Mouse (Mus musculus): ENCODE data around the gene Lpp. TPM values are rescaled to one million over a fixed set of nuclear protein-coding genes. Genes with fewer than 3 reads are reported as not detected.

Lpp gene
- total and polyA plus RNA-seq, 2 experiments from 2014 or later = 7.9 to 15.9 TPM

DNA sequence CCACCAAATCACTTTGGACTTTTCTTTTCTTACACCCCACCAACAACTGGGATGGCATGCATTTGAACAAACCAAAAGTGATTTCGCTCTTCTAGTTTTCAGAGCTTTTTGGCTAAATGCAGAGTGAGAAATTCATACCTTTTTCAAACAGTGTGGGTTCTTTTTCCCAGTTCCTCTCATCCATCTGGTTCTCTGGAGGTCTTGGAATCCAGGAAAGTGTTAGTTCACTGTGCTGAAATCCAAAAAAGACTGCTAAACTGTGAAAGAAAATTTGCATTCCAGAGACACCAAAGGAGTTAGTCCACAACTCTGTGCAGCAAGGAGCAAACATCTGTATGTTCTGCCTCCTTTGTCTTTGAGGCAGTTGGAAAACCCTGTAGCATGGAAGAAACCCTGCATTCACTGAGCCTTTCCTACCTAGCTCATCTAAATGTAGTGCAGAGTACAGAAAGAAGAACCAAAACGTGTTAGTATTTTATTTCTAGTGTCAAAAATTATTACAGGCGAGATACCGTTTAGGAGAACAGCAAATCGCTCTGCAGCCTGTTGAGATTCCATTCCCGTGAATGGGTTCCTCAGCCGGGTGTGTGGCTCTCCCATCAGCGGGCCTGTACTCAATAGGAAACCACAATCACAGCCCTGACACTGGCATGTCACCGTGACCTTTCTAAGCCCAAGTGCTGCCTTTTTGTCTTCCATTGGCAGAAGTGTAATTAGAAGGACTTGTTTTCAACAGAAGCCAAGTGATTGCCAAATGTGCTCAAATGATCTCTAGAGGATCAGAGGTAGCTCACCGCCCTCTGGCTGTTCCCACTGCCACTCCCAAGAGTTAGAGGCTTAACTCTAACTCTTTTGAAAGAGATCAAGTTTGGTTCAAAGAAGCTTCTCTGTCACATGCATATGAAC is 567.8 kb downstream of the Lpp start:
- H3K4me1 ChIP-seq (ENCODE audit: insufficient read depth, low read length) = no peaks in the 10 kb centered on the region
- no peaks in the 10 kb centered on the region for H3K27me3 ChIP-seq (ENCODE audit: insufficient read depth, low read length)
- no peak for TF ChIP-seq CTCF (IDR thresholded peaks at IDR 0.05)
- no peak overlapping the region for H3K4me2 ChIP-seq (ENCODE audit: low read depth, low read length, poor library complexity, severe bottlenecking)
- no peak overlapping the region for H3K4me3 ChIP-seq (ENCODE audit: low read depth, low read length)
- H3K9me3 ChIP-seq (ENCODE audit: low read length) = no peaks in the 10 kb centered on the region
- H3K27ac ChIP-seq (ENCODE audit: low read depth, low read length) = no peak overlapping the region
- no peak for ATAC-seq (ENCODE audit: low FRiP score)
- DNase-seq (ENCODE audit: low spot score) = no peak
- no peak overlapping the region for H3K9ac ChIP-seq (replicated peaks; ENCODE audit: low read length, poor library complexity, severe bottlenecking)
- no peaks in the 10 kb centered on the region for H3K36me3 ChIP-seq (ENCODE audit: insufficient read depth, low read length)
- 77% methylated on average over 10 of the region's 10 CpGs for WGBS

DNA sequence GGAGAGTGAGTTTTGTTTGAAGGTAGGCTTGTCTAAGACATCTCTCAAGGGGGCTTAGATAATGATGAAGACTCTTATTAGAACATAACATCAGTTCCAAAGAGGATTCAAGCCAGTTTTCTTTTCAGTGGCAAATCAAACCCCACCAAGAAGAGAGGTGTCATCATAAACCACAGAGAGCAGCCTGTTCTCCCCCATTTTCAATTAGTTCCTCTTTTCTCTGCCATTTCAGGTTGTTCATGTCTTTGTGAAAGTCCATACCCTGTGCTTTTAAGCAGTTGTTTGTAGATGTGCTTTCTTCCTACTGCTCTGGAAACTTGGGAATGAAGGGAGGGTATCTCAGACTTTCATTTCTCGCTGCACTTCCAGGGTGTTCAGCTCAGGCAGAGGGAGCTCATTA is 571.0 kb downstream of the Lpp start:
- H3K9ac ChIP-seq (replicated peaks; ENCODE audit: low read length, poor library complexity, severe bottlenecking) = no peak overlapping the region
- WGBS = 83% methylated on average over 1 of the region's 1 CpGs
- no peak for TF ChIP-seq CTCF (IDR thresholded peaks at IDR 0.05)
- DNase-seq (ENCODE audit: low spot score) = no peak
- H3K9me3 ChIP-seq (ENCODE audit: low read length) = no peaks in the 10 kb centered on the region
- H3K27me3 ChIP-seq (ENCODE audit: insufficient read depth, low read length) = no peaks in the 10 kb centered on the region
- no peaks in the 10 kb centered on the region for H3K36me3 ChIP-seq (ENCODE audit: insufficient read depth, low read length)
- H3K4me1 ChIP-seq (ENCODE audit: insufficient read depth, low read length) = no peaks in the 10 kb centered on the region
- no peak overlapping the region for H3K4me3 ChIP-seq (ENCODE audit: low read depth, low read length)
- no peak overlapping the region for H3K27ac ChIP-seq (ENCODE audit: low read depth, low read length)
- no peak overlapping the region for H3K4me2 ChIP-seq (ENCODE audit: low read depth, low read length, poor library complexity, severe bottlenecking)
- ATAC-seq (ENCODE audit: low FRiP score) = no peak

DNA sequence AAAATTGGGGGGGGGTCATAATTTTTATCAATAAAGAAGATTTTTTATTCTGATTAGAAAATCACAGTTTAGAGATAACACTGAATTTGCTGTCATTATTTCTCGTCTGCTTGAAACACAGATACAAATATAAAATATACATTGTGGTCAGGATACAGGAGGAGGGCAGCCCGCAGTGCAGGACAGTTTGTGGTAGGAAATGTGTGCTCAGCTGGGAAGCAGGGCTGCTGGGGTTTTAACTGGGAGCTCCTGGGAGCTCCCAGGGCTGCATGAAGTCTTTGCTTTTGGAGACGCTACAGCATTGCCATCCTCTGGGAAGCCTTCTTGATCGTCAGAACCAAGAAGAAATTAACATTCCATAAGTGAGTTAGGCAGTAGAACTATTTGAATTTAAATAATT is 571.8 kb downstream of the Lpp start:
- Histone ChIP-seq H3K4me2 (ENCODE audit: low read depth, low read length, poor library complexity, severe bottlenecking) (no peak overlapping the region), H3K9me3 (ENCODE audit: low read length) (no peaks in the 10 kb centered on the region), H3K27me3 (ENCODE audit: insufficient read depth, low read length) (no peaks in the 10 kb centered on the region), H3K9ac (replicated peaks; ENCODE audit: low read length, poor library complexity, severe bottlenecking) (no peak overlapping the region), H3K4me3 (ENCODE audit: low read depth, low read length) (no peak overlapping the region), H3K27ac (ENCODE audit: low read depth, low read length) (no peak overlapping the region), H3K4me1 (ENCODE audit: insufficient read depth, low read length) (no peaks in the 10 kb centered on the region), H3K36me3 (ENCODE audit: insufficient read depth, low read length) (no peaks in the 10 kb centered on the region)
- TF ChIP-seq CTCF (IDR thresholded peaks at IDR 0.05) = no peak
- WGBS = 71% methylated on average over 4 of the region's 4 CpGs
- ATAC-seq (ENCODE audit: low FRiP score) = no peak
- DNase-seq (ENCODE audit: low spot score) = no peak

DNA sequence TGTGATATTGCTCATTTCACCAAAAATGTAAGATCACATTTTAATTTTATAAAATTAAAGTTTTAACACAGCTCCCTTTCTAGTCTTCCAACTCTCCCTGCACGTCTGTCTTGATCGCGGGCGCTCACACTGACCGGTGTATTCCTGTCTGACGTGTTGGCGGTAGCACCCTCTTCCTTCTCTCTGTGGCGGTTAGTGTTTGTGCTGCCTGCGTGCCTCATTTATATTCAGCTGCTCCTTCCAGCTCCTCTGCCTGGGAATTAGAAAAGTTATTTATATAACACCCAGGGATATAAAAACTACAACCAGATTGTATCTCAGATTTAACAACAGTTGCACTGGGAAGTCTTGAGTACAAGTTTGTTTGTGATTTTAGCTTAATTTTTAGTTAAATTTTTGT is 573.2 kb downstream of the Lpp start:
- no peak overlapping the region for H3K27ac ChIP-seq (ENCODE audit: low read depth, low read length)
- ATAC-seq (ENCODE audit: low FRiP score) (no peak), DNase-seq (ENCODE audit: low spot score) (no peak)
- no peaks in the 10 kb centered on the region for H3K27me3 ChIP-seq (ENCODE audit: insufficient read depth, low read length)
- no peaks in the 10 kb centered on the region for H3K36me3 ChIP-seq (ENCODE audit: insufficient read depth, low read length)
- no peaks in the 10 kb centered on the region for H3K4me1 ChIP-seq (ENCODE audit: insufficient read depth, low read length)
- no peaks in the 10 kb centered on the region for H3K9me3 ChIP-seq (ENCODE audit: low read length)
- no peak for TF ChIP-seq CTCF (IDR thresholded peaks at IDR 0.05)
- no peak overlapping the region for H3K4me3 ChIP-seq (ENCODE audit: low read depth, low read length)
- H3K4me2 ChIP-seq (ENCODE audit: low read depth, low read length, poor library complexity, severe bottlenecking) = no peak overlapping the region
- 88% methylated on average over 9 of the region's 9 CpGs for WGBS
- no peak overlapping the region for H3K9ac ChIP-seq (replicated peaks; ENCODE audit: low read length, poor library complexity, severe bottlenecking)

DNA sequence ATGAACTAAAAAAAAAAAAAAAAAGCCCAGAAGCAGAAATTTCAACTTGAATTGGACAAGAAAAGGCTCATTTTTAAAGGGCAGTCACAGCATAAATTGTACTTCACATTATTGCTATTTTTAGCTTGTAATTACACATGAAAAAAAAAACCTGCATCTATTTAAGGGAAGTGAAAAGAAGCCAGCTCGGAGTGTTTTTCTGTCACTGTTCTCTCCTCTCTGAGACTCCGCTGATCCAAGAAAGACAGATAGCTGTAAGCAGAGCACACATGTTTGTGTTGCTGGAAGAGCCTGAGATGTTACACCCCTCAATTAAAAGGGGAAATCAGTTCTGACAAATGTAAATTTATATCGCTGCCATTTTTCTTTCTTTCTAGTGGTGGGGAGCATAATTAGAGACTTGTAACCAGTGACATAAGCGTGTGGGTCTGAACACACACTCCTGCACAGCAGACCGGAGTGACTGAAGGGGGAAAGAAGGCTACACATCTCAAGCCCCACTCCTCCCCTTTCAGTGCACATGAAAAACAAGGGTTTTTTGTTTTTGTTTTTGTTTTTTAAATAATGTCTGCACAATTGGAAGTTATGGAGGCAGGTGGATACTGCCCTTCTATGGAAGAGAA is 579.8 kb downstream of the Lpp start:
- WGBS = 72% methylated on average over 5 of the region's 5 CpGs
- no peak for TF ChIP-seq CTCF (IDR thresholded peaks at IDR 0.05)
- H3K36me3 ChIP-seq (ENCODE audit: insufficient read depth, low read length) = no peaks in the 10 kb centered on the region
- H3K9ac ChIP-seq (replicated peaks; ENCODE audit: low read length, poor library complexity, severe bottlenecking) = no peak overlapping the region
- H3K4me1 ChIP-seq (ENCODE audit: insufficient read depth, low read length) = no peaks in the 10 kb centered on the region
- H3K27me3 ChIP-seq (ENCODE audit: insufficient read depth, low read length) = no peaks in the 10 kb centered on the region
- no peak overlapping the region for H3K27ac ChIP-seq (ENCODE audit: low read depth, low read length)
- ATAC-seq (ENCODE audit: low FRiP score) (no peak), DNase-seq (ENCODE audit: low spot score) (no peak)
- no peak overlapping the region for H3K4me2 ChIP-seq (ENCODE audit: low read depth, low read length, poor library complexity, severe bottlenecking)
- no peaks in the 10 kb centered on the region for H3K9me3 ChIP-seq (ENCODE audit: low read length)
- H3K4me3 ChIP-seq (ENCODE audit: low read depth, low read length) = no peak overlapping the region

DNA sequence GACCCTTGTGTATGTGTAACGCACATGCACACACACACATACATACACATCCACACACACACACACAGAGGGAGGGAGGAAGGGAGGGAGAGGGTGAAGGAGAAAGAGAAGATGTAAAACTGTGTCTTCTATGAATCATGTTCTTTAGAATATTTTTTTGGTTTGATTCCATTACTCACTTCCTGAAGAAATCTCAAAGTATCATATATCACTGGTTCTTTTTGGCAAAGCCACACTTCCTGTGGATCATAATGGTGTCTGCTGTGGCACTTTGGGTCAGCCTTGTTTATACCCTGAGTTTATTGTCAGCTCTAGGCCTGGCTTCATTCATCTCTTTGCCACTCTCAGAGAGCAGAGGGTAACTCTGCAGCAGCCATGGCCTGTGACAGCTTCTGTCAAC is 584.5 kb downstream of the Lpp start:
- Histone ChIP-seq H3K4me3 (ENCODE audit: low read depth, low read length) (no peak overlapping the region), H3K4me2 (ENCODE audit: low read depth, low read length, poor library complexity, severe bottlenecking) (no peak overlapping the region), H3K9me3 (ENCODE audit: low read length) (no peaks in the 10 kb centered on the region), H3K27ac (ENCODE audit: low read depth, low read length) (no peak overlapping the region), H3K36me3 (ENCODE audit: insufficient read depth, low read length) (no peaks in the 10 kb centered on the region), H3K4me1 (ENCODE audit: insufficient read depth, low read length) (no peaks in the 10 kb centered on the region), H3K9ac (replicated peaks; ENCODE audit: low read length, poor library complexity, severe bottlenecking) (no peak overlapping the region), H3K27me3 (ENCODE audit: insufficient read depth, low read length) (no peaks in the 10 kb centered on the region)
- 100% methylated on average over 1 of the region's 1 CpGs for WGBS
- DNase-seq (ENCODE audit: low spot score) = no peak
- no peak for TF ChIP-seq CTCF (IDR thresholded peaks at IDR 0.05)
- no peak for ATAC-seq (ENCODE audit: low FRiP score)
